In the genomic region with DNA sequence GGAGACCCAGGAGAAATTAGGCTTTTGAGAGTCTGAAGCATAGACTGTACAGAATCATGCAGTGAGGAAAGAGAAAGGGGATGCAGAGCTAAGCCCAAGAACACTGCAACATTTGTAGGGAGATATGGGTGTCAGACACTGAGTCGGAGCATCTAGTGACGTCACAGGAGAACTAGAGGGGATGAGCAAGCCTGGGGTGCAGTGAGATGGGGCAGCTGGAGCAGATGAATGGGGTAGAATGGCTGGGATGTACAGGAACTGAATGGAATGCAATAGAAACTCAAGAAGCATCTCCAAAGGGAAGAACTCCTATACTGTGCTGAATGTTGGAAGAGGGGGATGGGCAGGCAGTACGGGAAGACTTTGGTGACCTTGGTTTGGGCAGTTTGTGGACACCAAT, we compare ENCODE assay signal across 29 mouse cellular contexts.
"Had no signal": no experiment of that assay in that cellular context is flagged by ENCODE, and none has a peak within 500 bp of the region (broad histone marks: within the 10 kb centered on the region; RNA-seq: fewer than 3 reads in every experiment).

No protein-coding gene starts in this region.

- H3K4me3 ChIP-seq: gastrocnemius, adult 2 months; heart, adult 2 months; heart, embryonic 12.5 days; hindbrain, embryonic 10.5 days; hindbrain, embryonic 12.5 days; kidney, embryonic 15.5 days; left cerebral cortex, adult 2 months; limb, embryonic 10.5 days; limb, embryonic 12.5 days; liver, embryonic 13.5 days; liver, embryonic 15.5 days had no signal

- H3K27ac ChIP-seq: gastrocnemius, adult 2 months; heart, adult 2 months; hindbrain, embryonic 10.5 days; hindbrain, embryonic 12.5 days; hindbrain, embryonic 14.5 days; kidney, embryonic 15.5 days; kidney, postnatal 0 days; left cerebral cortex, adult 2 months; limb, embryonic 10.5 days; limb, embryonic 12.5 days; liver, embryonic 13.5 days; liver, embryonic 15.5 days had no signal

- H3K9ac ChIP-seq: heart, embryonic 12.5 days; hindbrain, embryonic 12.5 days; hindbrain, embryonic 14.5 days; kidney, embryonic 15.5 days; limb, embryonic 12.5 days; liver, embryonic 13.5 days; liver, embryonic 15.5 days; liver, postnatal 0 days had no signal

- H3K4me2 ChIP-seq: heart, embryonic 12.5 days; hindbrain, embryonic 12.5 days; hindbrain, embryonic 14.5 days; kidney, embryonic 15.5 days; limb, embryonic 12.5 days; liver, embryonic 11.5 days; liver, embryonic 13.5 days; liver, embryonic 15.5 days had no signal

- H3K36me3 ChIP-seq: heart, embryonic 12.5 days; hindbrain, embryonic 10.5 days; hindbrain, embryonic 12.5 days; kidney, embryonic 15.5 days; limb, embryonic 10.5 days; limb, embryonic 12.5 days; liver, embryonic 13.5 days; liver, embryonic 15.5 days had no signal

- H3K27me3 ChIP-seq: heart, embryonic 12.5 days; hindbrain, embryonic 12.5 days; kidney, embryonic 15.5 days; limb, embryonic 12.5 days; liver, embryonic 13.5 days; liver, embryonic 15.5 days had no signal

- DNase-seq: gastrocnemius, adult 2 months; gastrocnemius, postnatal 10 days; gastrocnemius, postnatal 25 days; heart, adult 2 months; heart, postnatal 10 days; heart, postnatal 4 days; kidney, adult 11 months; kidney, adult 2 months; kidney, adult 9 months; kidney, postnatal 14 days; kidney, postnatal 36 days; layer of hippocampus, adult 9-11 months; layer of hippocampus, postnatal 36 days; liver; liver, embryonic 13.5 days; liver, postnatal 0 days had no signal

- H3K9me3 ChIP-seq: heart, embryonic 12.5 days; hindbrain, embryonic 10.5 days; hindbrain, embryonic 12.5 days; kidney, embryonic 15.5 days; limb, embryonic 10.5 days; limb, embryonic 12.5 days; liver, embryonic 13.5 days; liver, embryonic 15.5 days had no signal

- H3K4me1 ChIP-seq: heart, embryonic 12.5 days; hindbrain, embryonic 10.5 days; hindbrain, embryonic 12.5 days; kidney, embryonic 15.5 days; limb, embryonic 10.5 days; limb, embryonic 12.5 days; liver, embryonic 13.5 days; liver, embryonic 15.5 days had no signal

- ATAC-seq: hindbrain, embryonic 16.5 days; inflammation-experienced regulatory T-cells, adult 6 months had no signal
